Mouse (Mus musculus) urinary bladder, postnatal 10 days (tissue): Measurements from ENCODE around the gene Plekhh1.

ENCODE experiments used
- DNase-seq: peaks from one replicate; pipeline ENCODE4 v3.0.0; 2022; ENCODE audit warnings: low spot score

The Plekhh1 gene

GRCm38 (mm10) chr12:79070736-79071333 is 41.9 kb downstream of the Plekhh1 start:
- no peak for DNase-seq

- DNase-seq, result no peak
These were observed 43.6 kb downstream of the Plekhh1 start for GRCm38 (mm10) chr12:79072576-79072975.

DNA sequence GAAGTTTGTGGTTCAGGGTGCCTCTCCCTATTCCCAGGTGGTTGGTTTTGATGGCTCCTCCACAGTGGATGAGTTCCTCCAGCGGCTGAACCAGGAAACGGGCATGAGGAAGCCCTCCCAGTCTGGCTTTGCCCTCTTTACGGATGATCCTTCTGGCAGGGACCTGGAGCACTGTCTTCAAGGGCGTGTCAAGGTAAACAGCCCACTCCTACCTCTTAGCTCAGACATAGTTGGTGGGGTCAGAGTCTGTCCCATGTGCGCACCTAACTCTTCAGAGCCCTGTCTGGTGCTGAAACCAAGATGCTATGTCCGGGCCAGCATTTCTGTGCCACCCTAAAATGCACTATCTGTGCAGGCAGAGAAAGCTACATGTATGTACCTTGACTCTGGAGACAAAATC is 44.4 kb downstream of the Plekhh1 start:
- no peak for DNase-seq

GRCm38 (mm10) chr12:79089182-79089812 is 60.3 kb downstream of the Plekhh1 start, which contains the start of gene Pigh:
TSS of gene Pigh (minus strand) at chr12:79089651.
- DNase-seq, result peak; percentile 49

GRCm38 (mm10) chr12:79092569-79092968 is 63.6 kb downstream of the Plekhh1 start:
- DNase-seq, result no peak

- no peak for DNase-seq
These were observed 68.3 kb downstream of the Plekhh1 start for GRCm38 (mm10) chr12:79097106-79097752.

DNA sequence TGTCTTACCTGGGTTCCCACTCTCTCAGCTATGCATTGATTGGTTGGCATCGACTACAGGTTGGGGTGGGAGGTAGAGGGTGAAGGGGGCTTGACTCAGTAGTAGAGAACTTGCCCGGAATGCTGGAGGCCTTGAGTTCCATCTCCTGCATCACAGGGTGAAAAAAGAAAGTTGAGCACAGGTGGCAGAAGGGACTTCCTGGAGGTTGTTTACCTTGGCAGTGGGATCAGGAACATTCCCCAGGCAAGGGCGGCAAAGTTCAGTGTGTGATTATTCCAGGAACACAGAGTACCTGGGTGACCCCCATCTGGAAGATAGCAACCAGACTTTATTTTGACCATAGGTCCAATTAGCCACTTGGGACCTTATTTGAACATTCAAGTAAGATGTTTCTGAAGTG is 74.8 kb downstream of the Plekhh1 start:
- no peak for DNase-seq

DNA sequence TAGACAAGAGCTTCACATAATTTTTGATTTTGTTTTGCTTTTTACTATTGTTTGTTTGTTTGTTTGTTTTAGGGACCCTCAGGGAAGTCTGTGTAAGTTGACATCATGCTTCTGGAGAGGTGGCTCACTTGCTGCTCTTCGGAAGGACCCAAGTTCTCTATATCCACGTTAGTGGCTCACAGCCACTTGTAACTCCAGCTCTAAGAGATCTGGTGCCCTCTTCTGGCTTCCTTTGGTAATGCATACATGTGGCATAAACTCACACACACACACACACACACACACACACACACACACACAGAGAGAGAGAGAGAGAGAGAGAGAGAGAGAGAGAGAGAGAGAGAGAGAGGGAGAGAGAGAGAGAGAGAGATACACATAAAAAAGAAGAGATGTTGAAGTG is 75.6 kb downstream of the Plekhh1 start:
- no peak for DNase-seq

- no peak for DNase-seq
These were observed 76.3 kb downstream of the Plekhh1 start for GRCm38 (mm10) chr12:79105312-79105711.

GRCm38 (mm10) chr12:79118991-79119390 is 90.0 kb downstream of the Plekhh1 start:
- DNase-seq, result no peak

DNA sequence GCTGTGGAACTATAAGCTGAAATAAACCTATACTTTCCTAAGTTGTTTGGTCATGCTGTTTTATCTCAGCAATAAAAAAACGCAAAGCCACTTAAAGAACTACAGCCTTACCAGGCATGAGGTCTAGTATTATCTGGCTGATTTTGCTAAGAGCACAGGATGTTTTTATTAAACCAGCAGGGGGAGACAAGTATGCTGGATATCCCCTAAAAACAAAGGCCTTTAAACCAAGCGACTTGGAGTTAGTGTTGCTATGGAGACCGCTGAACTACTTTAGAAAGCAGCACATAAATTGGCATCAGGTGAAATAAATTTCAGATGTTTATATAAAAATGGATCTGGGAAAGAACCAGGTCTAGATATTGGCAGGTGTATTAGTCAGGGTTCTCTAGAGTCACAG is 93.9 kb downstream of the Plekhh1 start:
- DNase-seq, result no peak

DNA sequence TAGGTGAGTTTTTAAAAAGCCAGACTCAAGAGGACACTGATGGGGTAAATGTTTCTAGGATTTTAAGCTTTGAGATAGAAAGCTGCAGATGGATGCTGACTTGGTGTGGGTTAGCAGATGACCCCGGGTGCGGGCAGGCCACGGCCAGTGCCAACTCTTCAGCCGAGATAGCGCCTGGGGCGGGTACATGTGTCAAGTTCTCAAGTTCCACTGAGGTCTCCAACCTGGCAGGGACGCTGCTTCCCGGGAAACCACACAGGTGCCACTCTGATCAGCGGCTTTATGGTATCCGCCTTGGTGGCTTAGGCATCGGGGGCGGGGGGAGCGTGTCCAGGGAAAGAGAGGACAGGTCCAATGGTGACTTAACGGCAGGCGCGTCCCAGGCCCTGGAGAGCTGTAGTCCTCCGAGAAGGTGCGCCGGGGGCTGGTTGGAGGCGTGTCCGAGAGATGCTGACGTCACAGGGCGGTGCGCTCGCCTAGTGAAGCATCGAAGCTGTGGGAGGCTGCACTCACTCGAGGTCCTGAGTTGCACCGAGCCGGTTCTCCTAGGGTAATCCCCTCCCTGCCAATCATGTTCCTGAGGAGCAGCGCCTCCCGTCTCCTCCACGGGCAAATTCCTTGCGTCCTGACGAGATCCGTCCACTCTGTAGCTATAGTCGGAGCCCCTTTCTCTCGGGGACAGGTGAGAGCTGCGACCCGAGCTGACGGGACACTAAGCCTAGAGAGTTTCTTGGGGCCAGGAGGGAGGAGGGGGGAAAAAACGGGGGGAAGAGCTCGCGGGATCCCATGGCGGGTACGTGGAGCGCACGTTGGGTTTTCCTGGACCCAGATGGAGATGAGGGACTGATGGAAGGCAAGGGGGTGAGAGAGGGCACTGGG is 101.6 kb downstream of the Plekhh1 start, which contains the start of gene Arg2:
TSS of gene Arg2 (plus strand) at position 479 of the 879 bp plus-strand sequence.
- DNase-seq, result peak; percentile 33
